Mouse (Mus musculus): Measurements from ENCODE around the gene Castor2.
A peak's percentile ranks its signal among the peaks of the same experiment; 100 is the strongest.

The Castor2 gene

DNA sequence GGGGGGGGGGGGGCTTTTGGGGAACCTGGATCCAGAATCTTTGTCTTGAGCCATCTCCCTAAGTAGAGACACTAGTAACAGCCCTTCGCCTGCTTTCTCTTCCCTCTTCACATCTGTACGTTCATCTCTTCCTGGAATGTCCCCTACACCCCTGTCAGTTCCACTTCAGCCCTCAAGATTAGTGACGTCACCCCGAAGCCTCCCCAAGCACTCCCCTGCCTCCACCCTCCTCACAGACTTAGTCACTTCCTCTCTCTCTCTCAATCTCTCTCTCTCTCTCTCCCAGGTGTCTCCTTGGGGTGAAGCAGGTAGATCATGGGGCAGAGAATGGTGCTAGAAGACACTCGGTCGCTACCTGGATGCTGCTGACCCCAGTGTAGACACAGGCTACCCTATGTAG lies 3.2 kb downstream of the Castor2 start:
- peak; percentile 46 for DNase-seq (ENCODE audit: low read depth, low spot score)

DNA sequence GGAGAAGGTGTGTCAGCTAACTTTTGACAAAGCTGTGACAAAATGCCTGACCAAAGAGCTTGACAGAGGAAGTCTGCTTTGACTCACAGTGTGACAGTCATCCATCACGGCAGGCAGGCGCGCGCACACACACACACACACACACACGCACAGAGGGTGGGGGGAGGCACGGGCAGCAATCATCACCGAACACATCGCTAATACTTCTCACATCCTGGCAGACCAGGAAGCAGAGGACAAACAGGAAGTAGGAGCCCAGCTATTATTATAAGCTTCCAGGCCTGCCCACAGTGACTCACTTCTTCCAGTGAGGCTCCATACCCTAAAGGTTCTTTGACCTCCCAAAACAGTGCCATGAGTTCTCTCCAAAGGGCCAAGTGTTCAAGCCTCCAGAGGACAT lies 6.3 kb downstream of the Castor2 start:
- DNase-seq (ENCODE audit: low read depth, low spot score), result no peak

DNA sequence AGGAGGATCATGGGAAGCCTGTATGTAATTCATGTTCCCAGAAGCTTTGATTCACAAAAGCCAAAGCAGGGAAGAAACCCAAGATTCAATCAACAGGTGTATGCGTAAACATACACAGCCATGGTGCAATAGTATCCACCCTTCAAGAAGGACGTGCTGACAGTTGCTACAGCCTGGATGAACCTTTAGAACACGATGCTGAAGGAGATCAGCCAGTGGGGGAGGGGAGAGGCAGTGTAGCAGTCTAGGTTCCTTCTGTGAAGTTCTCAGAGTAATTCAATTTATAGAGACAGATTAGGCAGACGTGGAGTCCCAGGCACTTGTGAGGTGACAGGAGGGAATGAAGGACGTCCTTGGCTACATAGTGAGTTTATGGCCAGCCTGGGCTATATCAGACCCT lies 15.5 kb downstream of the Castor2 start:
- DNase-seq (ENCODE audit: low read depth, low spot score), result no peak

DNA sequence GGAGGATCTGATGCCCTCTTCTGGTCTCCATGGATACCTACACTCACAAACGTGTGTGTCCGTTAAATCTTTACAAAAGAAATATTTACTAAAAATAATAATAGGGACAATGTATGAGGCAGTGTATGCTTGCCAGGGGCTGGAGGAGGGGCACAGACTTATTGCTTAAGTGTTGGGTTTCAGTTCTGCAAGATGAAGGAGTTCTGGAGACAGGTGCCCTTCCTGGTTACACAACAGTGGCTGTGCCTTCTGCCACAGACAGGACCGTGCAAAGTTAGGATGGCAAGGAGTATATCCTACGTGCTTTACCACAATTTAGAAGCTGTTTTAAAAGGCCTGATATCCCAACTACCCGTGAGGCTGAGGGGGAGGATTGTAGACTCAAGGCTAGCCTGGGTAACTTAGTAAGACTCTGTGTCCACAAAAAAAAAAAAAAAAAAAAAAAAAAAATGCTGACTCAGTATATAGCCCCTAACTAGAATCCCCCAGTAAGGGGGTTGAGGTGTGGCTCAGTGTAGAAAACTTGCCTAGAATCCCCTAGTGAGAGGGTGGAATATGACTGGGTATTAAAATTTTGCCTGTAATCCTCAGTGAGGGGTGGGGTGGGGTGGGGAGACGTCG lies 16.2 kb downstream of the Castor2 start:
- DNase-seq (ENCODE audit: low read depth, low spot score), result no peak

DNA sequence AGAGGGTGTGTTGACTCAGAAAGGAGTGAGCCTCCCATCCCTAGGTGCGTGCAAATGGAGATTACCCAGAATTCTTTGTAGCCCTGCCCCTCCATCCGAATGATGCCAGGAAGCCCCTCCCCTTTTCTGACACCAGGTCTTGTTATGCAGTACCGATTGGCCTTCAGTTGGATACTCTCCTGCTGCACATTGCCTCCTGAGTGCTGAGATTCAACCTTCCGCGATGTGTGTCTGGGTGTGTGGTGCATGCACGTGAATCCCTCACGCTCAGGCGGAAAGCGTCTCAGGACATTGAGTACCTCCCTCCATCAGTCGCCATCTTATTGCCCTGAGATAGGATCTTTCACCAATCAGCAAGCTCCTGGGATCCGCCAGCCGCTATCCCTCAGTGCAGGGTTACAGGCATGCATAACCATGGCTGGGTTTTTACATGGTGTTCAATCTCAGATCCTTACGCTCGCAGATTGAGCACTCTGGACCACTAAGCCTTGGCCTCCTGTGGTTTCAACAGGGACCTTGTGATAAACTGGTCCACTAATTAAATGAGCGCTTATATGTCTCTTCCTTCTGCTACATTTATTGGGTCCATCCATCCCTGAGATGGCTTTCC lies 19.4 kb downstream of the Castor2 start:
- DNase-seq (ENCODE audit: low read depth, low spot score), result no peak

DNA sequence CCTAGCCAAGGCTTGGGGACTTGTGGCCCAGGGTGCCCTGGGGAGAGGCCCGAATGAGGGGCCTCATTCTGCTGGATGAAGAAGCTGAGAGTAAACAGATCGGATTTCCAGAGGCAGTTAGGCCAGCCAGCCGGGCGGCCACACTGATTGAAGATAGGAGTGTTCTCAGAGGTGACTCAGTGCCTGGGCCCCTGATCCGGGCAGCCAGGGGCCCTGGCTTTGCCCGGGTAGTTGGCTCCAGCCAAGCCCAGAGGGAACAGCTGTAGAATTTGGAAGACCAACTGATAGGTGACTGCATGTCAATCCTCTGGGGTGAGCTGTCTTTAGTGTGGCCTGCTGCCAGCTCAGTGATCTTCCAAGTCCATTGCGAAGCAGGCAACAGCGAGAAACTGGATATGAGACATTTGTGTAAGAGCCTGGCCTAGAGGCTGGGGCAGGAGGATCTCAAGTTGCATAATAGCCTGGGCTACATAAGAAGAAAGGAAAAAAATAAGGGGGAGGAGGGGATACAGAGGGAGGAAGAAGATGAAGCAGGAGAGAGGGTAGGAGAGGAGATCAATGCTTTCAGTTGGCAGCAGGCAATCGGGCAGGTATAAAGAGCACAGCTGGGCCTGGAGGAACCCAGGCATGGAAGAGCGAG lies 20.1 kb downstream of the Castor2 start:
- no peak for DNase-seq (ENCODE audit: low read depth, low spot score)

DNA sequence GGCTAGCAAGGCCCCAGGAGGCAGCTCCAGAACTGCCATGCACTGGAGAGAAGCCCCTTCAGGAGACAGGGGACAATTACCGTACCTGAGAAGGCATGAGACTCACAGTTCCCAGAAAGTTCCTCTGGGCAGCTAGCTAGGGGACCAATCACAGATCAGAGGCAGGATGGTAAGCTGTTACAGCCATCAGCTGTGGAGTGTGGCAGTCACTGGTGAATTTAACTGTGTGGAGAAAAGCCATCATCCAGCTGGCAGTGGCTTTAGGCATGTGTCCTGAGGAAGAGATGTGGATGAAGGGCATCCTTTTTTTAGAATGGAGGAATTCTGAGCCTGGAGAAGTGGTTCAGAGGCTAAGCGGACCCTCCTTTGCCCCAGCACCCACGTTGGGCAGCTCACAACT lies 20.6 kb downstream of the Castor2 start:
- no peak for DNase-seq (ENCODE audit: low read depth, low spot score)

DNA sequence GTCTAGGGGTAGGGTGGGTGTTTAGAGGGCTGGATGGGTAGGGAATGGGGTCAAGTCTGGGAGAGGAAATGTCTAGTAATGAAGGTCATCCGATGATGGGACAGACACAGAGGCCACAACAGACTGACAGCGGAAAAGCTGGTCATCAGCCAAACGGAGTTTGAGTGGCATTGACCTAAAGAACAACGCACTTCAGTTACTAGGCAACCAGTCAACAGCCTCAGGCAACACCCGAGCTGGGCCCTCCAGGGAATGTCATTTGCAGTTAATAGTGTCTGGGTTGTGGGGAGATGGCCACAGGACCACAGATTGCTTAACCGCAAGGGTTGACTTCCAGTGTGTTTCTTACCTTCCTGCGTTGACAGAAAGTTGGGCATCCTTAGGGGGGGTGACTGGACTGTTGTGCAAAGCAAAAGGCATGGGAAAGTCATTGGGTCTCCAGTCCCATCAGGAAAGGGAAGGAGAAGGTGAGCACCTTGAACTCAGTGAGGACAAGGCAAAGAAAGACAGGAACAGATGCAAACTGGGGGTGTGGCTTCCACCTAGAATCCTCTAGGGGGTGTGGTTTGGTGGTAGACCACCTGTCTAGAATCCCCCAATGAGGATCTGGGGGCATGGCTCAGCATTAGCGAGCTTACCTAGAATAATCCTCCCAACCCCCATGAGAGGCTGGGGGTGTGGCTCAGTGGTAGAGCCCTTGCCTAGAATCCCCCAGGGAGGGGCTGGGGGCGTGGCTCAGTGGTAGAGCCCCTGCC lies 21.8 kb downstream of the Castor2 start:
- DNase-seq (ENCODE audit: low read depth, low spot score), result no peak

DNA sequence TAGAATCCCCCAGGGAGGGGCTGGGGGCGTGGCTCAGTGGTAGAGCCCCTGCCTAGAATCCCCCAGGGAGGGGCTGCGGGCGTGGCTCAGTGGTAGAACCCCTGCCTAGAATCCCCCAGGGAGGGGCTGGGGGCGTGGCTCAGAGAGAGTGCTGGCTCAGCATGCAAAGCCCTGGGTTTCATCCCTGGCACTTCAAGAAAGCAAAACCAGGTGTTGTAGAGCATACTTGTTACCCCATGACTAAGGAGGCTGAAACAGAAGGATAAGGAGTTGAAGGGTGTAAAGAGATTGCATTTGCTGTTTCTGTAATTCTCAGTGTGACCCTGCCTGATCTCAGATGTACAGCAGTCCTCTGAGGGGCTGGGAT lies 22.4 kb downstream of the Castor2 start:
- no peak for DNase-seq (ENCODE audit: low read depth, low spot score)

DNA sequence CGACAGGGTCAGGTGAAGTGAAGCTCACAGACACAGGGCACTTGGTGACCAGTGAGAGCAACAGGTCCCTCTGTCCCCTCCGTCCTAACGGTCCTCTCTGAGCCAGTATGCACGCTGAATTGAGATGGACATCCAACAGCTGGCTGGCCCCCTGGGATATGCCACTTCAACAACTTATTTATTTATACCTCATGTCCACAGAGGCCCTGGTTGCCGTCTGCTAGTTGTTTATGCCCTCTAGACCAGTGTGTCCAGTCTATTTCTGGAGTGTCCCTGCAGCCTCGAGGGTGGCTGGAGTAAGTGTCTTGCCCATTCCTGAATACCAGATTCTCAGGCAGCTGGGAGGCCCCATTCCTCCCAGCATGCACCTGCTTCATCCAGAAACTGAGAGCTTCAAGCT lies 24.3 kb downstream of the Castor2 start:
- DNase-seq (ENCODE audit: low read depth, low spot score), result no peak

DNA sequence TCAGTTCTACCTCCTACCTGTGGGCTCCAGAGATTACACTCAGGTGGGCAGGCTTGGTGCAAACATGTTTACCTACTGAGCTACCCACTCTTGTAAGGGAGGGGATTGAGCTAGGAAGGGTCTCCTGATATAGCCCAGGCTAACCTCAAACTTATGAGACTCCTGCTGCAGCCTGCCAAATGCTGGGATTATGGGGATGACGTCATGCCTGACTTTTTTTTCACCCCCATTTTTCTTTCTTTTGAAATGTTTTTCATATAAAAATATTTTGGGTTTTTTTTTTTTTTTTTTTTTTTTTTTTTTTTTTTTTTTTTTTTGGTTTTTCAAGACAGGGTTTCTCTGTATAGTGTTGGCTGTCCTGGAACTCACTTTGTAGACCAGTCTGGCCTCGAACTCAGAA lies 26.7 kb downstream of the Castor2 start:
- DNase-seq (ENCODE audit: low read depth, low spot score), result no peak

DNA sequence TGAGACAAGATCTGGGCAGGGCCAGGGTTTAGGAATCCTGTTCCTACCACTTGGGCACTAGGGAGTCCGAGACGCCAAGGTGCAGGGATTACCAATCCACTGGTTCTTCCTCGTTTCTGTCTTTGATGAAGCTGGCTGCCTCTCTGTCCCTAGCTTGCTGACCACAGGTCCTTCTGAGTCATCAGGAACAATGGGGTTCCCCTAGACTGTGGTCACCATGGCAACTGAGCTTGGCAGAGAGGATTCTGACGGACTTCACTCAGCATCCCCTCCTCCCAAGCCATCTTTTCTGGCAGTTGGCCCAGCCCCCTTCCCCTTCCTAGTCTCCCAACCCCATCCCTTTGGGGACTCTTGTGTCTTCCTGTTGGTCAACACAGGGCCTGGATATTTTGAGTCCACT lies 32.1 kb downstream of the Castor2 start:
- peak; percentile 81 for DNase-seq (ENCODE audit: low read depth, low spot score)

DNA sequence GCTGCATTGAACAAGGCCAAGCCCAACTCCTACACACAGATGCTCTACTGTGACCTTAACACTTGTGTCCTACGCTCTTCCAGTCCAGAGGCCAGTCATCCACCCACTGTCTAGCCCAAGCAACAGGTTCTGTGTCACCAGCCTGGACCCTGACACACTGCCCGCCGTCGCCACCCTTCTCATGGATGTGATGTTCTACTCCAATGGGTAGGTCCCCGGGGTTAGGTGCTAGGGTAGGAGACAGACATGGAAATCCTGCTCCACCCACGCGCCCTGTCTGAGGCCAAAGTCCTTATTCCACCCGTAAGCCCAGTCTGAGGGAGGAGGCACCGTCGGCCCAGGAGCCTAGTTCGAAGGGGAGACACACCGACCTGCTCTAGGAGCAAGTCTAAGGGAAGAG lies 36.5 kb downstream of the Castor2 start:
- no peak for DNase-seq (ENCODE audit: low read depth, low spot score)

DNA sequence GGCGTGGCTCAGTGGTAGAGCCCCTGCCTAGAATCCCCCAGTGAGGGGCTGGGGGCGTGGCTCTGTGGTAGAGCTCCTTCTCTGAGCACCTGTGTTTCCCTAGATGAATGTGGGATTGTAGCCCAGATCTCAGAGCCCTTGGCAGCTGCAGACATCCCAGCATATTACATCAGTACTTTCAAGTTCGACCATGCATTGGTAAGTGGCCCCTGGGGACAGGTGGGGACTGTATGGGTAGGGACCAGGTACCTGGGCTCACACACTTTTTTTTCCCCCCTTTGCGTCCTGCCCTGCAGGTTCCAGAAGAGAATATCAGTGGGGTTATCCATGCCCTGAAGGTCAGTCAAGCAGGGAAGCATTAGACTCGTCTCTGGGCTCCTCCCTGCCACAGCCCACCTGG lies 38.4 kb downstream of the Castor2 start:
- no peak for DNase-seq (ENCODE audit: low read depth, low spot score)

DNA sequence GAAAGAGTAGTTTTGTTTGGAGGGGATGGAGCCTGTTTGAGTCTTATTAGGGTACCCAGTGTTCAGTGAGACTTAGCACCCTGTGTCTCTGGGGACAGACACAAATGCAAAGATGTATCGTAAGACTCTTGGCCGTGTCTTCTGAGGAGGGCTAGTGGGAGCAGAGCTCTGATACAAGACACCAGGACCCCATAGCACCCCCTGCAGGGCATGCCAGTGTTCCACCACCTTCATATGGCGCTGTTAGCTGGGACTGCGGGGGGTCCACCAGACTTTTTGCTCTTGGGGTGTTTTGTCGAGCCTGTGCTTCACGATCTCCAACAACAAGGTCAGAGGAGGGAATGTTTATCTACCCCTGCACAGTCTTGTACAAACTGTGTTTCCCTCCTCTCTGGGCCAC lies 39.9 kb downstream of the Castor2 start:
- DNase-seq (ENCODE audit: low read depth, low spot score), result no peak

DNA sequence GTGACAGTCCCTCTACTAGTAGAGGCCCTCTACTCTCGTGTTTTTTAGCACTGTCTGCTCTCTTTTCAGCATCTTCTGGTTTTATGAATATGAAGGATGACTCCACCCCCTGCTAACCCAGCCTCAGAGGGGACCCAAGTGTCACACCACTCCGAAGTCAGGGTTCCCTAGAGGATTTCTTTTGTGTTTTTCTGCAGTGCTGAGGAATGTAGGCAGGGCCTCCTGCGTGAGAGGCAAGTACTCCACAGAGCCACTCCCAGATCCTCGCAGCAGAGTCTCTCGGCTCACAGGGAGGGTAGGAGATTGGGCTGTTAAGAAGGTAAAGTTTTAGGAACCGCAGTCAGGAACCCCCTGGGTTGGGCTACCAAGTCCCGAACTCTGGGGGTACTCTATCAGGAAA lies 41.7 kb downstream of the Castor2 start:
- DNase-seq (ENCODE audit: low read depth, low spot score), result no peak

DNA sequence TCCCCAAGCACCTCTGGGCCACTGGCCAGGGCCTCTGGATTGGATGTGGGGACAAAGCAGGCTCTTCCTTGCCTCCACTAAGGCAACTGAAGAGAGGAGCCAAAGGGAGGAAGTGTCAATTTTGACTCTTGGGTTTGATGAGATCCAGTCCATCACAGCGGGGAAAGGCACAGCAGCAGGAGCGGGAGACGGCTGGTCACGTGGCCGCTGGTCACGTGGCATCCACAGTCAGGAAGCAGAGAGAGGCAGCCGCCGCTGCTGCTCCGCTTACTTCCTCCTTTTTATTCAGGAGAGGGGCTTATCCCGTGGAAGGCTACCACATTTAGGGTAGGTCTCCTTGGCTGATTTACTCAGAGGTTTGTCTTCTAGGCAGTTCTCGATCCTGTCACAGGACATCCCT lies 42.9 kb downstream of the Castor2 start:
- DNase-seq (ENCODE audit: low read depth, low spot score), result no peak

DNA sequence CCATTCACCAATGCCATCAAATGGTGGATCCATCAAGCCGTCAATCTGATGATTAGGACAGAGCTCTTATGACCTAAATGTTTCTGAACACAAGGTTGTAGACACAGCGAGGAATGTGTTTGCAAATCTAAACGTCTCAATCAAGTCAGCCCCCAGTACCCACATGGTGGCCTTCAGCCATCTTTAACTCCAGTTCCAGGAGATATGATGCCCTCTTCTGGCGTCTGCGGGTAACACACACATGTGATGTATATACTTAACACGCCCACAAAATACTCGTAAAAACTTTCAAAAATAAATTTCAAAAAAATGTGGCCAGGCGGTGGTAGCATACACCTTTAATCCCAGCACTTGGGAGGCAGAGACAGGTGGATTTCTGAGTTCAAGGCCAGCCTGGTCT lies 45.5 kb downstream of the Castor2 start:
- no peak for DNase-seq (ENCODE audit: low read depth, low spot score)

DNA sequence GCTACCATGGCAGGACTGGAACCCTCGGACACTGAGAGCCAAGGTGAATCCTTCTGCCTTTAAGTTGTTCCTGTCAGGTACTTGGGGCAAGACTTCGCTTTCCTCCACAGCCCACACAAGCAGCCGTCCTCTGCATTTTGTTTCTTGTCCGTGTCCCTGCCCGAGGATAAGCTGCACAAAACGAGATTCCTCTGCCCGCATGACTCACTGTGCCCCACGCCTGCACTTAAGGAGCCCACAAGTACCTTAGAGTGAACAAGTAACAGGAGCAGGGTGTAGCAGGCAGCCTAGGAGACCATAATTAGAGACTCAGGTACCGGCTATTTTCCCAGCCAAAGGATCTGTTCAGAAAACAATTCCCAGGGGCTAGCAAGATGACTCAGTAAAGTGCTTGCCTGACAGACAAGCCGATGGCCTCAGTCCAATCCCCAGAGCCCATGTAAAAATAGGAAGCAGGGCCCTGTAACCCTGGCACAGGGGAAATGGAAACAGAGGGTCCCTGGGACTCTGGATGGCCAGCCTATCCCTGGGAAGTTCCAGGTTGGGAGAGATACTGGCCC lies 47.8 kb downstream of the Castor2 start:
- DNase-seq (ENCODE audit: low read depth, low spot score), result peak; percentile 57

DNA sequence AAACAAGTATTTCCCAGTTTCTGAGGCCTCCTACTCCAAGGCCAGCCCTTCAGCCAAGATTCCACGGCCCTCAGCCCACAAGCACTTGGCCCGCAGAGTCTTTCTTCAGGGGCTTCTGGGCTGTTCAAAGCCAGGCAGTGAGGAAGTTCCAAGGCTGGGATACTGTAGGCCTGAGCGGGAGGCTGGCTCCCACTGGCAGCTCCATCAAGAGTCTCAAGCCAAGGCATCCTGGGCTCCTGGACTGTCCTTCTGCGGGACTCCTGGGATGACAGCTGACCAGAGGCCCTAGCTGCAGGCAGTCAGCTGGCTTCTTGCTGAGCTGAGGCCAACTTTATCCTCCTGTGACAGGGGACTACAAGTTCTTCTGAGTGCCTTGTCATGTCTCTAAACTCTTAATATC lies 48.6 kb downstream of the Castor2 start:
- DNase-seq (ENCODE audit: low read depth, low spot score), result peak; percentile 15

DNA sequence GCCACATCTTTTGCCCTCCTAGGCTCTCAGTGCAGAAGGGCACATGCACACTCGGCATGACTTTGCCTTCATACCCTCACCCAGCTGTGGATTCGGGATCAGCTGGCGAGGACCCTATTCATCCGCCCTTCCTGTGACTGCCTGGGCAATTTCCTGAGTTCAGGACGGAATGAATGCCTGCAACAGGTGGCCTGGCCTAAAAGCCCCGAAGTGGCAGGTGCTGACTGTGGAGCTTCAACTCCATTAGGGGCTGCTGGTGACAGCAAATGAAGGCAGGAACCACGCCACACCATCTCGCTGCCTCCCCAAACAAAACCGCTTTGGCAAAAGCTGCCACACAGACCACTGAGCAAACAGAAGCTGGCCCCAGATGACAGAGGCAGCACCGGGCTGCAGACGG lies 52.4 kb downstream of the Castor2 start:
- DNase-seq (ENCODE audit: low read depth, low spot score), result no peak

DNA sequence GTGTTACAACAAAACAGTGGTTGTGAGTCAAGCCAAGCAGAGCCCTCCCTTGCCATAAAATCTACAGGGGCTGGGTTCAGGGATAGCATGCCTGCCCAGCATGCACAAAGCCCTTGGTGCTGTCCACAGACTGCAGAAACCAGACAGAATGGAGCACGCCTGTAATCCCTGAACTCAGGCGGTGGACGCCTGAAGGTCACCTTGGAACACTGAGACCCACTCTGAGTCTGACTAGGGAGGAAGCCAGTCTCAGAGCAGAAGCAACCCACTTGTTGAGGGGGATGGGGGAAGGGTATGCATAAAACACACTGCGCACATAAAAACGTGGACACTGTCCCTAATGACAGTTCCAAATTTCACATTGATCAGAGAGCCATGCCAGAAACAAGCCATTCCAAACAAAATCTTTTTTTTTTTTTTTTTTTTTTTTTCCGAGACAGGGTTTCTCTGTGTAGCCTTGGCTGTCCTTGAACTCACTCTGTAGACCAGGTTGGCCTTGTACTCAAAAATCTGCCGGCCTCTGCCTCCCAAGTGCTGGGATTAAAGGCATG lies 56.5 kb downstream of the Castor2 start:
- DNase-seq (ENCODE audit: low read depth, low spot score), result no peak

All from brain, adult 2 months (tissue).